ENCODE assay signal across 8 mouse cellular contexts in genomic region chrX:85048141-85049110, GRCm38 (mm10).
A peak's percentile ranks its signal among the peaks of the same experiment; 100 is the strongest.
DNase-seq lines count a peak whose midpoint lies in the region; ATAC-seq and TF ChIP-seq lines count a peak whose summit lies in the region.

No protein-coding gene starts in this region.

- no peak for TF ChIP-seq CTCF in cortical plate, adult 2 months (IDR thresholded peaks at IDR 0.05; ENCODE audit: extremely low read depth, insufficient read depth, low read length)

- intact Hi-C loops in left cerebral cortex, postnatal 36 days (cut with DNase I), result no loop called here

- peak overlapping the region; percentile 93 for H3K27ac ChIP-seq in cortical plate, adult 2 months (ENCODE audit: insufficient read depth, low read length)

- no peak for TF ChIP-seq POLR2A in cortical plate, adult 2 months (IDR thresholded peaks at IDR 0.05; ENCODE audit: extremely low read depth, insufficient read depth, low read length)

- H3K4me3 ChIP-seq in cortical plate, adult 2 months (ENCODE audit: insufficient read depth, low read length), result peak overlapping the region; percentile 100

- peak; percentile 95 for ATAC-seq in megakaryocyte-erythroid progenitor cell, adult 5-6 weeks (replicated peaks; ENCODE audit: low FRiP score, low TSS enrichment, poor library complexity, severe bottlenecking)

- H3K4me1 ChIP-seq in cortical plate, adult 2 months (ENCODE audit: control insufficient read depth, insufficient read depth, low read length), result no peaks in the 10 kb centered on the region

- DNase-seq in adrenal gland, adult 8-10 months, result peak; percentile 35
- DNase-seq in gastrocnemius, postnatal 25 days, result peak; percentile 50
- peak; percentile 28 for DNase-seq in induced T-regulatory cell, adult 2 months (ENCODE audit: low read depth)
- DNase-seq in left cerebral cortex, postnatal 36 days (ENCODE audit: low spot score in 2 of 2), result peak; percentile 42 to 53
- peak; percentile 64 for DNase-seq in right cerebral cortex, postnatal 4 days
- no peak for DNase-seq in T-cell, adult 2 months (ENCODE audit: low spot score)
